Mouse (Mus musculus) cerebellum, adult 9-10 months (tissue): ENCODE data around the gene Eif2s3y.

Experiments
- DNase-seq: peaks from one replicate; pipeline ENCODE4 v3.0.0; 2022

Gene Eif2s3y

DNA sequence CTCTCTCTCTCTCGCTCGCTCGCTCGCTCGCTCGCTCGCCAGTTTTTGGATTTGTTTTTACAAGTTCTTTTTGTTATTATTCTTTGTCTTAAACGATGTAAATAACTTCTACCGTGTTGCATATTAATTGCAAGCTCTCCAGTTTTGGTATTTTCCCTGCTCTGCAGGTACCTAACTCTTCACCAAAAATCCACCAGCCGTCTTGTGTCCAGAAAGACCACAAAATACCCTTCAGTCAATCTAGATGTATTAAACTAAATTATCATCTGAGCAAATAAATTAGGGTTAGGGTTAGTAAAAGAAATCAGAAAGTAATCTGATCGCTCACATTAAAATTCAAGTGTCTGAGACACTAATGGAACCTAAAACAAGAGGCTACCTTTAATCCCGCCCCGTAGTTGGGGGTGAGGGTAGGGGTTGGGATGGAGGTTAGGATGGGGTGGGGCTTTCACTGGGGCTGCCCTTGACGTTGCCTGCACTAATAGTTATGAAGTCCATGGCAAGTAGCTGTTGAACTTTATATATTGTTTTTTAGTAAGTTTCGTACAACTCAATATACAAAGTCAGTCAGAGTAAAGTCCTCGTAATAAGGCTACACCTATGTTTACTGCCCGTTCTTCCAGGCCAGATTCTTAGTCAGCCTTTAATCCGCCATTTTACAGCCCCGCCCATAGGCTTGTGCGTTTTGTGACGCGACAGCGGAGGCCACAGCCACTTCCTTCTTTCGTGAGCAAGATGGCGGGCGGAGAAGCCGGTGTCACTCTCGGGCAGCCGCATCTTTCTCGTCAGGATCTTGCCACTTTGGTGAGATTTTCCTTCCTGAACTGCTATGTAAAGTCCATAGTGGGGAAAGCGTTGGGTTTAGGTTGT is at the start of gene Eif2s3y:
Eif2s3y (plus strand) TSS at position 662 of the 870 bp plus-strand sequence.
- no peak for DNase-seq
